Mouse (Mus musculus) embryo, embryonic 11.5 days (tissue): ENCODE data around the gene Abca17.

Experiments used
- DNase-seq: peaks from one replicate; pipeline ENCODE4 v3.0.0-alpha.2; 2012; ENCODE audit warnings: low read depth, low spot score

Gene Abca17

GRCm38 (mm10) chr17:24346831-24347230 is 4.0 kb downstream of the Abca17 start:
- no peak for DNase-seq

GRCm38 (mm10) chr17:24344672-24345071 is 6.2 kb downstream of the Abca17 start:
- DNase-seq, result no peak

- no peak for DNase-seq
Observed at GRCm38 (mm10) chr17:24327656-24328055, 23.2 kb downstream of the Abca17 start.

GRCm38 (mm10) chr17:24325051-24325450 is 25.8 kb downstream of the Abca17 start:
- no peak for DNase-seq

GRCm38 (mm10) chr17:24320826-24321225 is 30.0 kb downstream of the Abca17 start:
- no peak for DNase-seq

- DNase-seq, result no peak
Observed at GRCm38 (mm10) chr17:24307500-24307899, 43.4 kb downstream of the Abca17 start.

GRCm38 (mm10) chr17:24300651-24301050 is 50.2 kb downstream of the Abca17 start:
- no peak for DNase-seq

- DNase-seq, result no peak
Observed at GRCm38 (mm10) chr17:24289338-24289737, 61.5 kb downstream of the Abca17 start.

- no peak for DNase-seq
Observed at GRCm38 (mm10) chr17:24288477-24288876, 62.4 kb downstream of the Abca17 start.

GRCm38 (mm10) chr17:24285680-24286079 is 65.2 kb downstream of the Abca17 start:
- DNase-seq, result no peak

GRCm38 (mm10) chr17:24283266-24283818 is 67.5 kb downstream of the Abca17 start:
- no peak for DNase-seq

GRCm38 (mm10) chr17:24282637-24283036 is 68.2 kb downstream of the Abca17 start:
- no peak for DNase-seq

- no peak for DNase-seq
Observed at GRCm38 (mm10) chr17:24279907-24280306, 71.0 kb downstream of the Abca17 start.

- DNase-seq, result no peak
Observed at GRCm38 (mm10) chr17:24267133-24267532, 83.7 kb downstream of the Abca17 start.

- no peak for DNase-seq
Observed at GRCm38 (mm10) chr17:24264766-24265165, 86.1 kb downstream of the Abca17 start.

- no peak for DNase-seq
Observed at GRCm38 (mm10) chr17:24260516-24260915, 90.4 kb downstream of the Abca17 start.

- DNase-seq, result no peak
Observed at GRCm38 (mm10) chr17:24259702-24260101, 91.2 kb downstream of the Abca17 start.

- no peak for DNase-seq
Observed at GRCm38 (mm10) chr17:24258981-24259380, 91.9 kb downstream of the Abca17 start.

GRCm38 (mm10) chr17:24252329-24252728 is 98.5 kb downstream of the Abca17 start:
- no peak for DNase-seq

- peak; percentile 96 for DNase-seq
Observed at GRCm38 (mm10) chr17:24251320-24252069, 99.4 kb downstream of the Abca17 start, which contains the start of gene Ccnf. Gene Ccnf, minus strand, starts transcription at chr17:24251484.

GRCm38 (mm10) chr17:24250988-24251319 is 99.9 kb downstream of the Abca17 start:
- DNase-seq, result no peak

- DNase-seq, result no peak
Observed at GRCm38 (mm10) chr17:24248641-24249040, 102.2 kb downstream of the Abca17 start.

- no peak for DNase-seq
Observed at GRCm38 (mm10) chr17:24244061-24244460, 106.8 kb downstream of the Abca17 start.
